Mouse (Mus musculus) CD4-positive, CD25-positive, alpha-beta regulatory T cell, adult 2 months (primary cell): Measurements from ENCODE around the gene Prickle1.

Experiments
- DNase-seq: peaks from one replicate; pipeline ENCODE4 v3.0.0-alpha.2; 2012; ENCODE audit warnings: low read depth, low spot score

The Prickle1 gene

GRCm38 (mm10) chr15:93595746-93596145 lies at the start of gene Prickle1:
TSS of gene Prickle1 (minus strand) at chr15:93595891.
- DNase-seq = peak; percentile 91

GRCm38 (mm10) chr15:93640221-93640620 lies 44.5 kb upstream of the Prickle1 start:
- DNase-seq = no peak

- DNase-seq = no peak
These were observed 41.3 kb upstream of the Prickle1 start for GRCm38 (mm10) chr15:93636976-93637375.

- no peak for DNase-seq
These were observed 39.9 kb upstream of the Prickle1 start for GRCm38 (mm10) chr15:93635603-93636002.

- DNase-seq = no peak
These were observed 38.8 kb upstream of the Prickle1 start for GRCm38 (mm10) chr15:93634536-93634935.

GRCm38 (mm10) chr15:93630001-93630541 lies 34.4 kb upstream of the Prickle1 start:
- no peak for DNase-seq

GRCm38 (mm10) chr15:93629201-93629600 lies 33.5 kb upstream of the Prickle1 start:
- no peak for DNase-seq

GRCm38 (mm10) chr15:93627836-93628797 lies 32.4 kb upstream of the Prickle1 start:
- DNase-seq = peak; percentile 28

GRCm38 (mm10) chr15:93619551-93619950 lies 23.9 kb upstream of the Prickle1 start:
- no peak for DNase-seq

GRCm38 (mm10) chr15:93618442-93619150 lies 22.9 kb upstream of the Prickle1 start:
- DNase-seq = no peak

- DNase-seq = no peak
These were observed 20.6 kb upstream of the Prickle1 start for GRCm38 (mm10) chr15:93616277-93616676.

- DNase-seq = no peak
These were observed 19.3 kb upstream of the Prickle1 start for GRCm38 (mm10) chr15:93615031-93615430.

GRCm38 (mm10) chr15:93613606-93614005 lies 17.9 kb upstream of the Prickle1 start:
- DNase-seq = no peak

GRCm38 (mm10) chr15:93611536-93612300 lies 16.0 kb upstream of the Prickle1 start:
- no peak for DNase-seq

- DNase-seq = no peak
These were observed 15.1 kb upstream of the Prickle1 start for GRCm38 (mm10) chr15:93610721-93611201.

- no peak for DNase-seq
These were observed 14.6 kb upstream of the Prickle1 start for GRCm38 (mm10) chr15:93610288-93610687.

GRCm38 (mm10) chr15:93602850-93603249 lies 7.2 kb upstream of the Prickle1 start:
- peak; percentile 21 for DNase-seq

GRCm38 (mm10) chr15:93601461-93602015 lies 5.8 kb upstream of the Prickle1 start:
- no peak for DNase-seq

- peak; percentile 29 for DNase-seq
These were observed 1.3 kb upstream of the Prickle1 start for GRCm38 (mm10) chr15:93596991-93597390.

GRCm38 (mm10) chr15:93596285-93596684 lies 594 bp upstream of the Prickle1 start:
- DNase-seq = peak; percentile 69
